Mouse (Mus musculus): ENCODE results near the gene Gabbr1.

Gabbr1 gene

GRCm38 (mm10) chr17:37078990-37079389 lies 33.2 kb downstream of the Gabbr1 start:
- no peak for DNase-seq

GRCm38 (mm10) chr17:37080119-37080518 lies 34.4 kb downstream of the Gabbr1 start:
- DNase-seq, result no peak

GRCm38 (mm10) chr17:37081659-37082058 lies 35.9 kb downstream of the Gabbr1 start:
- DNase-seq, result no peak

GRCm38 (mm10) chr17:37083327-37083726 lies 37.6 kb downstream of the Gabbr1 start:
- DNase-seq, result no peak

GRCm38 (mm10) chr17:37084632-37085031 lies 38.9 kb downstream of the Gabbr1 start:
- DNase-seq, result no peak

- no peak for DNase-seq
These were observed 39.8 kb downstream of the Gabbr1 start for GRCm38 (mm10) chr17:37085545-37085944.

- DNase-seq, result no peak
These were observed 42.6 kb downstream of the Gabbr1 start, which contains the start of gene Olfr90 for GRCm38 (mm10) chr17:37088399-37088798. Gene Olfr90 (minus strand): TSS chr17:37088499.

- DNase-seq, result no peak
These were observed 46.4 kb downstream of the Gabbr1 start for GRCm38 (mm10) chr17:37092198-37092597.

GRCm38 (mm10) chr17:37093289-37093688 lies 47.5 kb downstream of the Gabbr1 start:
- no peak for DNase-seq

- no peak for DNase-seq
These were observed 52.4 kb downstream of the Gabbr1 start, which contains the start of gene Olfr91 for GRCm38 (mm10) chr17:37098178-37098577. Gene Olfr91 (minus strand): TSS chr17:37098278.

GRCm38 (mm10) chr17:37119988-37120387 lies 74.2 kb downstream of the Gabbr1 start, which contains the start of gene Olfr92:
Gene Olfr92 (minus strand): TSS chr17:37120088.
- DNase-seq, result no peak
